In the genomic region with DNA sequence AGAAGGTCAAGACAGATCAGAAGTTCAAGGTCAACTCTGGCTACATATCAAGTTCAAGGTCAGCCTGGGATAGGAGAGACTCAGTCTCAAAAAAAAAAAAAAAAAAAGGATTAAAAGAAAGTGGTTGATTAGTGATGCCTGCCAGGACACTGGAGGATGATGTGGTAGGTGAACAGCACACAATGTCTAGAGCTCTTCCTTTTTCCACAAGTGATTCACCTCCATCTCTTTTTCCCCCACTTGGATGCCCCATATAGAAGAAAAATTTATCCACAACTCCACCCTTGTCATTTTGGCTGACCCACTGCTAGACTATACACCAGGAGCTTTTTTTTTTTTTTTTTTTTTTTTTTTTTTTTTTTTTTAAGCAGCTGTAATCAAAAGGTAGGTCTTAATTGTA, we compare ENCODE assay signal across 26 mouse cellular contexts. TPM values are rescaled to one million over a fixed set of nuclear protein-coding genes. Genes with fewer than 3 reads are reported as not detected.
DNase-seq lines count a peak whose midpoint lies in the region; ATAC-seq lines count a peak whose summit lies in the region.
"Had no signal": no experiment of that assay in that cellular context is flagged by ENCODE, and none has a peak within 500 bp of the region (broad histone marks: within the 10 kb centered on the region; RNA-seq: fewer than 3 reads in every experiment).

No protein-coding gene starts in this region.

- H3K27ac ChIP-seq in midbrain, embryonic 15.5 days: no peak overlapping the region
- H3K27ac ChIP-seq: embryonic facial prominence, embryonic 13.5 days; forebrain, embryonic 10.5 days; forebrain, embryonic 12.5 days had no signal

- H3K4me3 ChIP-seq in midbrain, embryonic 15.5 days: no peak overlapping the region
- H3K4me3 ChIP-seq: embryonic facial prominence, embryonic 13.5 days; embryonic facial prominence, embryonic 15.5 days; erythroblast, embryonic 14.5 days; forebrain, embryonic 10.5 days; forebrain, embryonic 12.5 days had no signal

- peaks cover 5% of the 10 kb centered on the region; the same call in 1 of the 2 replicates for H3K4me1 ChIP-seq in midbrain, embryonic 15.5 days

- intact Hi-C loops in heart, postnatal 14 days (cut with DNase I): no loop called here
- intact Hi-C loops in left cerebral cortex, postnatal 36 days (cut with DNase I): no loop called here

- no peaks in the 10 kb centered on the region for H3K36me3 ChIP-seq in midbrain, embryonic 15.5 days (replicated peaks)
- H3K36me3 ChIP-seq: embryonic facial prominence, embryonic 13.5 days; embryonic facial prominence, embryonic 15.5 days; forebrain, embryonic 10.5 days; forebrain, embryonic 12.5 days; G1E had no signal

- no peaks in the 10 kb centered on the region; the same call in 1 of the 2 replicates for H3K27me3 ChIP-seq in midbrain, embryonic 15.5 days (replicated peaks)
- H3K27me3 ChIP-seq: embryonic facial prominence, embryonic 13.5 days; embryonic facial prominence, embryonic 15.5 days; Patski had no signal

- DNase-seq in heart, adult 11 months: peak; percentile 76
- DNase-seq in heart, postnatal 14 days: no peak
- DNase-seq in ES-CJ7 (ENCODE audit: low read depth, low spot score) (peak; percentile 23), R1 (ENCODE audit: low read depth, low spot score) (peak; percentile 34)
- no peak for DNase-seq in adrenal gland, adult 8-10 months
- DNase-seq in left cerebral cortex, postnatal 36 days (ENCODE audit: low spot score in 2 of 2): no peak
- DNase-seq: adrenal gland, adult 2 months; adrenal gland, postnatal 14 days; adrenal gland, postnatal 36 days; cerebellum, adult 11 months; cerebellum, adult 18-20 months; cerebellum, adult 8-10 months; cerebellum, adult 9-11 months; cerebellum, postnatal 14 days; cerebellum, postnatal 36 days; embryo, embryonic 11 days had no signal

- no peak for ATAC-seq in midbrain, embryonic 15.5 days (replicated peaks)
- ATAC-seq: forebrain, embryonic 14.5 days; forebrain, embryonic 16.5 days; Patski had no signal

- H3K9ac ChIP-seq in midbrain, embryonic 15.5 days: no peak overlapping the region
- H3K9ac ChIP-seq: embryonic facial prominence, embryonic 13.5 days; embryonic facial prominence, embryonic 15.5 days; forebrain, embryonic 12.5 days had no signal

- H3K4me2 ChIP-seq in midbrain, embryonic 15.5 days: no peak overlapping the region
- H3K4me2 ChIP-seq: embryonic facial prominence, embryonic 13.5 days; embryonic facial prominence, embryonic 15.5 days; forebrain, embryonic 12.5 days had no signal

- no peaks in the 10 kb centered on the region for H3K9me3 ChIP-seq in midbrain, embryonic 15.5 days
- H3K9me3 ChIP-seq: embryonic facial prominence, embryonic 15.5 days; forebrain, embryonic 12.5 days; G1E had no signal

RNA-seq across cellular contexts. Expression of a gene that starts 37.9 kb away (rescaled TPM):
- total RNA-seq in heart, postnatal 14 days (2021): 10 to 100 TPM; 10.1 to 11.3 TPM
- 1 to 10 TPM; 1.8 to 3.9 (median 2.2) TPM for total RNA-seq in adrenal gland, adult 8-10 months (2022)
- 1 to 10 TPM; 1.1 to 1.8 TPM for total RNA-seq in left cerebral cortex, postnatal 36 days (2021)
- 1.9 and 2.2 TPM in 2 replicates for polyA plus RNA-seq in midbrain, embryonic 15.5 days (2015; fragmentation: Nextera tagmentation; extraction: Ambion mirVana)
- total RNA-seq: G1E had no signal
- polyA plus RNA-seq: erythroblast, embryonic 14.5 days had no signal

Comparison
In these comparisons a context has a peak if more than half of its experiments do, and no peak if none do; other contexts are left out.
1. DNase-seq: peak in heart, adult 11 months (single experiment), ES-CJ7 (single experiment) and R1 (single experiment); none in heart, postnatal 14 days (0 of 2), adrenal gland, adult 8-10 months (single experiment) and left cerebral cortex, postnatal 36 days (0 of 2).